8 mouse cellular contexts compared by ENCODE assay signal in genomic region chr11:70351868-70352267, GRCm38 (mm10). TPM values are rescaled to one million over a fixed set of nuclear protein-coding genes. Genes with fewer than 3 reads are reported as not detected.
A peak's percentile ranks its signal among the peaks of the same experiment; 100 is the strongest.
DNase-seq lines count a peak whose midpoint lies in the region; ATAC-seq and TF ChIP-seq lines count a peak whose summit lies in the region.

Gene Alox15 (minus strand): TSS chr11:70352031.

- H3K9me3 ChIP-seq in ES-Bruce4 (replicated peaks; ENCODE audit: control insufficient read depth, insufficient read depth, low read length, poor library complexity, severe bottlenecking), result peaks cover 12% of the 10 kb centered on the region
- H3K9me3 ChIP-seq in hindbrain, embryonic 13.5 days, result no peaks in the 10 kb centered on the region

- 1% methylated on average over 19 of the region's 19 CpGs for WGBS in hindbrain, embryonic 13.5 days
- WGBS in cerebellum, adult 2 months, result 1% methylated on average over 19 of the region's 19 CpGs

- H3K4me2 ChIP-seq in hindbrain, embryonic 13.5 days, result peak within 1 kb of the TSS; percentile 51

- peak; percentile 4 for DNase-seq in lung, postnatal 25 days (ENCODE audit: low spot score)
- DNase-seq in thymus, postnatal 0 days (ENCODE audit: low spot score), result peak; percentile 17
- no peak for DNase-seq in left cerebral cortex, adult 9 months (ENCODE audit: low spot score in 2 of 2)
- DNase-seq in cerebellum, adult 2 months, result no peak
- no peak for DNase-seq in layer of hippocampus, adult 9-10 months (ENCODE audit: low spot score)

- no peaks in the 10 kb centered on the region; the same call in none of the 2 replicates for H3K27me3 ChIP-seq in ES-Bruce4 (ENCODE audit: control insufficient read depth, insufficient read depth, low read length, poor library complexity, severe bottlenecking)
- H3K27me3 ChIP-seq in hindbrain, embryonic 13.5 days, result peaks cover 58% of the 10 kb centered on the region
- H3K27me3 ChIP-seq in cerebellum, adult 2 months (ENCODE audit: control insufficient read depth, insufficient read depth, low read length), result peaks cover 3% of the 10 kb centered on the region; the same call in 1 of the 2 replicates

- TF ChIP-seq EP300 in ES-Bruce4 (IDR thresholded peaks at IDR 0.05; ENCODE audit: insufficient read depth, low read depth, low read length), result no peak

- ATAC-seq in common myeloid progenitor, adult 5-6 weeks (replicated peaks; ENCODE audit: low read depth, poor library complexity, severe bottlenecking), result peak; percentile 39; the same call in 1 of the 2 replicates
- no peak for ATAC-seq in hindbrain, embryonic 13.5 days (ENCODE audit: low FRiP score)

- TF ChIP-seq POLR2A in ES-Bruce4 (IDR thresholded peaks at IDR 0.05; ENCODE audit: insufficient read depth, low read length), result no peak
- TF ChIP-seq POLR2A in cerebellum, adult 2 months (IDR thresholded peaks at IDR 0.05; ENCODE audit: borderline replicate concordance, insufficient read depth, low read length), result no peak

- H3K4me1 ChIP-seq in ES-Bruce4 (ENCODE audit: control insufficient read depth, insufficient read depth, low read length), result no peaks in the 10 kb centered on the region
- peaks cover 13% of the 10 kb centered on the region for H3K4me1 ChIP-seq in hindbrain, embryonic 13.5 days (replicated peaks)
- no peaks in the 10 kb centered on the region for H3K4me1 ChIP-seq in cerebellum, adult 2 months (ENCODE audit: control insufficient read depth, insufficient read depth, low read length)

- no peak within 1 kb of the TSS for H3K27ac ChIP-seq in ES-Bruce4 (ENCODE audit: insufficient read depth, low read length)
- H3K27ac ChIP-seq in hindbrain, embryonic 13.5 days, result no peak within 1 kb of the TSS
- no peak within 1 kb of the TSS for H3K27ac ChIP-seq in cerebellum, adult 2 months (ENCODE audit: insufficient read depth, low read length)

- H3K9ac ChIP-seq in ES-Bruce4 (ENCODE audit: low read depth, poor library complexity, severe bottlenecking), result peak within 1 kb of the TSS; percentile 51
- no peak within 1 kb of the TSS for H3K9ac ChIP-seq in hindbrain, embryonic 13.5 days

- peak within 1 kb of the TSS; percentile 59 for H3K4me3 ChIP-seq in ES-Bruce4 (ENCODE audit: low read depth, low read length)
- peak within 1 kb of the TSS; percentile 28 for H3K4me3 ChIP-seq in hindbrain, embryonic 13.5 days
- H3K4me3 ChIP-seq in cerebellum, adult 2 months (replicated peaks; ENCODE audit: insufficient read depth, low read depth, low read length), result no peak within 1 kb of the TSS

- no peaks in the 10 kb centered on the region for H3K36me3 ChIP-seq in ES-Bruce4 (ENCODE audit: control insufficient read depth, insufficient read depth, low read length, poor library complexity, severe bottlenecking)
- no peaks in the 10 kb centered on the region for H3K36me3 ChIP-seq in hindbrain, embryonic 13.5 days

- TF ChIP-seq CTCF in ES-Bruce4 (IDR thresholded peaks at IDR 0.05; ENCODE audit: low read depth, low read length), result no peak
- TF ChIP-seq CTCF in cerebellum, adult 2 months (IDR thresholded peaks at IDR 0.05; ENCODE audit: borderline replicate concordance, insufficient read depth, low read depth, low read length), result no peak

RNA-seq across cellular contexts. Expression of gene Alox15, which starts in this region (rescaled TPM):
- 2.2 and 3.0 TPM in 2 replicates for polyA plus RNA-seq in ES-Bruce4 (2011; ENCODE audit: insufficient read depth, insufficient read length, low read depth, missing spikeins)
- total RNA-seq in common myeloid progenitor, adult 5-6 weeks (2017), result not detected in 2 replicates
- polyA plus RNA-seq in hindbrain, embryonic 13.5 days (2015; fragmentation: Nextera tagmentation; extraction: Ambion mirVana), result 0.10 TPM in 1 of 2 replicates, not detected in the other
- 5.2 and 5.9 TPM in 2 replicates for polyA plus RNA-seq in thymus, postnatal 0 days (2015; fragmentation: Nextera tagmentation; extraction: Ambion mirVana)
- 0.05 TPM in 1 of 2 replicates, not detected in the other for polyA plus RNA-seq in cerebellum, adult 2 months (2012; rRNA removed)

Comparison
In these comparisons a context has a peak if more than half of its experiments do, and no peak if none do; other contexts are left out.
1. Peak in ATAC-seq in common myeloid progenitor, adult 5-6 weeks; RNA of the gene not detected or under 1 TPM.
2. DNase-seq: peak in lung, postnatal 25 days (single experiment) and thymus, postnatal 0 days (single experiment); none in left cerebral cortex, adult 9 months (0 of 2), cerebellum, adult 2 months (0 of 2) and layer of hippocampus, adult 9-10 months (single experiment).